Mouse (Mus musculus) kidney, adult 11 months (tissue): Measurements from ENCODE around the gene Bicc1.

Experiments
- DNase-seq: peaks from one replicate; pipeline ENCODE4 v3.0.0; 2022

Bicc1 gene

GRCm38 (mm10) chr10:71159676-71160235 lies at the start of gene Bicc1:
Gene Bicc1 (minus strand): TSS chr10:71159700.
- no peak for DNase-seq

- no peak for DNase-seq
Measured at GRCm38 (mm10) chr10:71201512-71201911, 42.0 kb upstream of the Bicc1 start.

GRCm38 (mm10) chr10:71200964-71201363 lies 41.5 kb upstream of the Bicc1 start:
- DNase-seq = no peak

- peak; percentile 58 for DNase-seq
Measured at GRCm38 (mm10) chr10:71198676-71199075, 39.2 kb upstream of the Bicc1 start.

- no peak for DNase-seq
Measured at GRCm38 (mm10) chr10:71197036-71197785, 37.7 kb upstream of the Bicc1 start.

- DNase-seq = peak; percentile 21
Measured at GRCm38 (mm10) chr10:71195501-71195900, 36.0 kb upstream of the Bicc1 start.

- DNase-seq = no peak
Measured at GRCm38 (mm10) chr10:71194713-71195112, 35.2 kb upstream of the Bicc1 start.

- DNase-seq = no peak
Measured at GRCm38 (mm10) chr10:71193319-71193718, 33.8 kb upstream of the Bicc1 start.

- peak; percentile 31 for DNase-seq
Measured at GRCm38 (mm10) chr10:71192886-71193285, 33.4 kb upstream of the Bicc1 start.

GRCm38 (mm10) chr10:71188681-71189080 lies 29.2 kb upstream of the Bicc1 start:
- peak; percentile 21 for DNase-seq

- no peak for DNase-seq
Measured at GRCm38 (mm10) chr10:71185059-71185458, 25.6 kb upstream of the Bicc1 start.

GRCm38 (mm10) chr10:71183339-71184031 lies 24.0 kb upstream of the Bicc1 start:
- DNase-seq = no peak

- no peak for DNase-seq
Measured at GRCm38 (mm10) chr10:71181931-71182330, 22.4 kb upstream of the Bicc1 start.

GRCm38 (mm10) chr10:71181091-71181490 lies 21.6 kb upstream of the Bicc1 start:
- no peak for DNase-seq

GRCm38 (mm10) chr10:71180057-71180456 lies 20.6 kb upstream of the Bicc1 start:
- no peak for DNase-seq

GRCm38 (mm10) chr10:71177201-71177600 lies 17.7 kb upstream of the Bicc1 start:
- DNase-seq = no peak

GRCm38 (mm10) chr10:71176341-71176740 lies 16.8 kb upstream of the Bicc1 start:
- DNase-seq = no peak

GRCm38 (mm10) chr10:71175280-71175679 lies 15.8 kb upstream of the Bicc1 start:
- no peak for DNase-seq

- no peak for DNase-seq
Measured at GRCm38 (mm10) chr10:71171414-71171813, 11.9 kb upstream of the Bicc1 start.

GRCm38 (mm10) chr10:71170771-71171170 lies 11.3 kb upstream of the Bicc1 start:
- no peak for DNase-seq

- no peak for DNase-seq
Measured at GRCm38 (mm10) chr10:71169811-71170210, 10.3 kb upstream of the Bicc1 start.

- no peak for DNase-seq
Measured at GRCm38 (mm10) chr10:71169171-71169570, 9.7 kb upstream of the Bicc1 start.

GRCm38 (mm10) chr10:71160449-71160848 lies 949 bp upstream of the Bicc1 start:
- no peak for DNase-seq
